Mouse (Mus musculus) liver, postnatal 0 days (tissue): ENCODE measurements around the gene Ubtf.

ENCODE experiments used
- CTCF ChIP-seq: sonication (generic); IDR thresholded peaks from 2 replicates; pipeline ENCODE4 v1.5.1; 2016; ENCODE audit warnings: antibody characterized with exemption, low read depth
- EP300 ChIP-seq: IDR thresholded peaks from 2 replicates; pipeline ENCODE4 v1.6.1; 2016; ENCODE audit warnings: antibody characterized with exemption, low read depth, mild to moderate bottlenecking

GRCm38 (mm10) chr11:102347683-102348082 lies 28.1 kb upstream of the Ubtf start:
- TF ChIP-seq CTCF = no peak
- peak; percentile 21; the same call in 1 of the 2 replicates for TF ChIP-seq EP300
